In genomic region chr3:52009321-52009720, GRCm38 (mm10) we compare ENCODE assay signal across 11 mouse cellular contexts.
DNase-seq lines count a peak whose midpoint lies in the region; ATAC-seq lines count a peak whose summit lies in the region.
"Had no signal": no experiment of that assay in that cellular context is flagged by ENCODE, and none has a peak within 500 bp of the region (broad histone marks: within the 10 kb centered on the region; RNA-seq: fewer than 3 reads in every experiment).

No protein-coding gene starts in this region.

- no peaks in the 10 kb centered on the region for H3K27me3 ChIP-seq in neural tube, embryonic 15.5 days (replicated peaks)
- H3K27me3 ChIP-seq: embryonic facial prominence, embryonic 12.5 days; stomach, embryonic 15.5 days had no signal

- peak overlapping the region; percentile 58 for H3K27ac ChIP-seq in neural tube, embryonic 15.5 days (replicated peaks)
- H3K27ac ChIP-seq: embryonic facial prominence, embryonic 12.5 days; limb, embryonic 13.5 days; stomach, embryonic 15.5 days had no signal

- no peak overlapping the region for H3K9ac ChIP-seq in neural tube, embryonic 15.5 days (replicated peaks)
- H3K9ac ChIP-seq: embryonic facial prominence, embryonic 12.5 days; limb, embryonic 13.5 days; stomach, embryonic 15.5 days had no signal

- WGBS in neural tube, embryonic 15.5 days, result 22% methylated on average over 6 of the region's 6 CpGs

- peak overlapping the region; percentile 38 for H3K4me2 ChIP-seq in neural tube, embryonic 15.5 days
- H3K4me2 ChIP-seq: embryonic facial prominence, embryonic 12.5 days; limb, embryonic 13.5 days; stomach, embryonic 15.5 days had no signal

- peak; percentile 43; the same call in 1 of the 2 replicates for ATAC-seq in neural tube, embryonic 15.5 days (ENCODE audit: low FRiP score)
- no peak for ATAC-seq in erythroblast, adult 5-6 weeks (replicated peaks; ENCODE audit: low FRiP score, poor library complexity, severe bottlenecking)

- H3K36me3 ChIP-seq in neural tube, embryonic 15.5 days, result no peaks in the 10 kb centered on the region
- H3K36me3 ChIP-seq: embryonic facial prominence, embryonic 12.5 days; limb, embryonic 13.5 days; stomach, embryonic 15.5 days had no signal

- H3K4me1 ChIP-seq in neural tube, embryonic 15.5 days, result peaks cover 30% of the 10 kb centered on the region

- peak; percentile 48 for DNase-seq in layer of hippocampus, adult 11-12 months (ENCODE audit: low spot score)
- DNase-seq in layer of hippocampus, postnatal 36 days, result no peak
- peak; percentile 30 for DNase-seq in Muller cell, postnatal 12 days (ENCODE audit: inconsistent ontology term)
- peak; percentile 83 for DNase-seq in embryo, embryonic 10 days (ENCODE audit: low spot score)
- DNase-seq in induced T-regulatory cell, adult 2 months (ENCODE audit: low read depth), result peak; percentile 50
- no peak for DNase-seq in gastrocnemius, postnatal 25 days

- no peaks in the 10 kb centered on the region for H3K9me3 ChIP-seq in neural tube, embryonic 15.5 days (replicated peaks)
- H3K9me3 ChIP-seq: embryonic facial prominence, embryonic 12.5 days; limb, embryonic 13.5 days; stomach, embryonic 15.5 days had no signal

- H3K4me3 ChIP-seq in neural tube, embryonic 15.5 days (replicated peaks), result no peak overlapping the region
- H3K4me3 ChIP-seq: embryonic facial prominence, embryonic 12.5 days; limb, embryonic 13.5 days; stomach, embryonic 15.5 days had no signal

Comparison
In these comparisons a context has a peak if more than half of its experiments do, and no peak if none do; other contexts are left out.
1. DNase-seq: peak in layer of hippocampus, adult 11-12 months (single experiment), Muller cell, postnatal 12 days (single experiment), embryo, embryonic 10 days (single experiment) and induced T-regulatory cell, adult 2 months (single experiment); none in layer of hippocampus, postnatal 36 days (0 of 2) and gastrocnemius, postnatal 25 days (single experiment).